Mouse (Mus musculus) MEL (cell line): ENCODE measurements around the gene Ptprn2. TPM values are rescaled to one million over a fixed set of nuclear protein-coding genes. Genes with fewer than 3 reads are reported as not detected.

Source experiments
- DNase-seq: peaks from one replicate; pipeline ENCODE4 v3.0.0; 2011; ENCODE audit warnings: low read depth, low spot score
- H3K27ac ChIP-seq: 2 replicates; pipeline ENCODE4 v1.5.1; 2012; ENCODE audit warnings: low read depth, mild to moderate bottlenecking, control low read depth, low read length, moderate library complexity; ENCODE audit not compliant: control insufficient read depth
- H3K27me3 ChIP-seq, 2 experiments: fragments of 150-350 bp in 1 of 2; sonication (generic) in 1 of 2; 2 replicates each; pipeline ENCODE4 v1.6.1; 2012; ENCODE audit warnings: low read length in 2 of 2, mild to moderate bottlenecking in 2 of 2, improper control_type of control experiment in 1 of 2, moderate library complexity in 1 of 2; ENCODE audit not compliant: insufficient read depth in 2 of 2, control insufficient read depth in 1 of 2
- H3K36me3 ChIP-seq, 2 experiments: 2 replicates each; pipeline ENCODE4 v1.6.1; 2012 to 2014; ENCODE audit warnings: low read length in 2 of 2, improper control_type of control experiment in 1 of 2, inconsistent platforms in 1 of 2, mild to moderate bottlenecking in 1 of 2; ENCODE audit not compliant: insufficient read depth in 2 of 2, control insufficient read depth in 1 of 2
- H3K4me1 ChIP-seq, 2 experiments: fragments of 150-350 bp in 1 of 2; sonication (generic) in 1 of 2; 2 replicates each; pipeline ENCODE4 v1.6.1; 2012; ENCODE audit warnings: low read length in 2 of 2, improper control_type of control experiment in 1 of 2, mild to moderate bottlenecking in 1 of 2; ENCODE audit not compliant: insufficient read depth in 2 of 2, control insufficient read depth in 1 of 2
- H3K4me3 ChIP-seq, 2 experiments: fragments of 150-350 bp in 1 of 2; sonication (generic) in 1 of 2; 2 replicates each; pipeline ENCODE4 v1.5.1; 2012; ENCODE audit warnings: low read depth in 2 of 2, low read length in 2 of 2, mild to moderate bottlenecking in 2 of 2, moderate library complexity in 2 of 2, control low read depth in 1 of 2, improper control_type of control experiment in 1 of 2; ENCODE audit not compliant: control insufficient read depth in 1 of 2, insufficient read depth in 1 of 2
- H3K79me2 ChIP-seq: 2 replicates; pipeline ENCODE4 v1.6.1; 2012; ENCODE audit warnings: mild to moderate bottlenecking, low read length, moderate library complexity; ENCODE audit not compliant: control insufficient read depth, poor library complexity, insufficient read depth
- H3K9ac ChIP-seq: 2 replicates; pipeline ENCODE4 v1.6.1; 2012; ENCODE audit warnings: low read depth, mild to moderate bottlenecking, control low read depth, low read length, moderate library complexity; ENCODE audit not compliant: control insufficient read depth, poor library complexity, severe bottlenecking
- H3K9me3 ChIP-seq: fragments of 150-350 bp; sonication (generic); replicated peaks from 2 replicates; pipeline ENCODE4 v1.6.1; 2012; ENCODE audit warnings: mild to moderate bottlenecking, low read length, improper control_type of control experiment, moderate library complexity; ENCODE audit not compliant: insufficient read depth
- BHLHE40 ChIP-seq: IDR thresholded peaks from 2 replicates; pipeline ENCODE4 v1.6.1; 2012; ENCODE audit warnings: low read depth, mild to moderate bottlenecking, inconsistent platforms, low read length, improper control_type of control experiment, borderline replicate concordance
- CHD1 ChIP-seq: IDR thresholded peaks from 2 replicates; pipeline ENCODE4 v1.6.1; 2012; ENCODE audit warnings: low read depth, mild to moderate bottlenecking, inconsistent platforms, low read length, improper control_type of control experiment
- CHD2 ChIP-seq: IDR thresholded peaks from 2 replicates; pipeline ENCODE4 v1.6.1; 2011; ENCODE audit warnings: low read length, improper control_type of control experiment
- E2F4 ChIP-seq: IDR thresholded peaks from 2 replicates; pipeline ENCODE4 v1.6.1; 2011; ENCODE audit warnings: low read depth, low read length, improper control_type of control experiment, borderline replicate concordance
- ELF1 ChIP-seq: IDR thresholded peaks from 2 replicates; pipeline ENCODE4 v1.6.1; 2014; ENCODE audit warnings: low read depth, mild to moderate bottlenecking, inconsistent platforms, low read length, improper control_type of control experiment, moderate library complexity
- GATA1 ChIP-seq: IDR thresholded peaks from 2 replicates; pipeline ENCODE4 v1.6.1; 2011; ENCODE audit warnings: low read depth, low read length, improper control_type of control experiment
- HCFC1 ChIP-seq: IDR thresholded peaks from 2 replicates; pipeline ENCODE4 v1.6.1; 2012; ENCODE audit warnings: low read depth, mild to moderate bottlenecking, inconsistent platforms, low read length, improper control_type of control experiment, moderate library complexity
- KAT2A ChIP-seq: conservative IDR thresholded peaks from 2 replicates; pipeline ENCODE4 v1.6.1; 2012; ENCODE audit warnings: low read depth, low read length, improper control_type of control experiment, inconsistent platforms
- MAFK ChIP-seq: IDR thresholded peaks from 2 replicates; pipeline ENCODE4 v1.6.1; 2011; ENCODE audit warnings: low read depth, mild to moderate bottlenecking, low read length, improper control_type of control experiment, borderline replicate concordance
- MAX ChIP-seq: IDR thresholded peaks from 2 replicates; pipeline ENCODE4 v1.6.1; 2011; ENCODE audit warnings: low read length, improper control_type of control experiment
- POLR2AphosphoS5 ChIP-seq: IDR thresholded peaks from 2 replicates; pipeline ENCODE4 v1.6.1; 2012; ENCODE audit warnings: low read depth, borderline replicate concordance, mild to moderate bottlenecking, inconsistent platforms, low read length, moderate library complexity, mixed read lengths
- RAD21 ChIP-seq: IDR thresholded peaks from 2 replicates; pipeline ENCODE4 v1.6.1; 2011; ENCODE audit warnings: mild to moderate bottlenecking, low read depth, low read length, improper control_type of control experiment
- RCOR1 ChIP-seq: IDR thresholded peaks from 2 replicates; pipeline ENCODE4 v1.6.1; 2012; ENCODE audit warnings: low read depth, mild to moderate bottlenecking, inconsistent platforms, low read length, improper control_type of control experiment
- SIN3A ChIP-seq: IDR thresholded peaks from 2 replicates; pipeline ENCODE4 v1.6.1; 2012; ENCODE audit warnings: low read length, improper control_type of control experiment, inconsistent platforms
- SMC3 ChIP-seq: IDR thresholded peaks from 2 replicates; pipeline ENCODE4 v1.6.1; 2011; ENCODE audit warnings: low read depth, low read length, improper control_type of control experiment
- TAL1 ChIP-seq: IDR thresholded peaks from 2 replicates; pipeline ENCODE4 v1.6.1; 2012; ENCODE audit warnings: mild to moderate bottlenecking, inconsistent platforms, low read length, moderate library complexity, mixed read lengths
- TBP ChIP-seq: IDR thresholded peaks from 2 replicates; pipeline ENCODE4 v1.8.0; 2011; ENCODE audit warnings: low read depth, low read length, improper control_type of control experiment
- TCF12 ChIP-seq: IDR thresholded peaks from 2 replicates; pipeline ENCODE4 v1.6.1; 2014; ENCODE audit warnings: low read depth, mild to moderate bottlenecking, inconsistent platforms, low read length, improper control_type of control experiment, moderate library complexity
- UBTF ChIP-seq: IDR thresholded peaks from 2 replicates; pipeline ENCODE4 v1.6.1; 2012; ENCODE audit warnings: low read depth, mild to moderate bottlenecking, inconsistent platforms, low read length, improper control_type of control experiment, moderate library complexity, borderline replicate concordance; ENCODE audit not compliant: insufficient read depth
- USF1 ChIP-seq: IDR thresholded peaks from 2 replicates; pipeline ENCODE4 v1.6.1; 2014; ENCODE audit warnings: low read depth, mild to moderate bottlenecking, inconsistent platforms, low read length, improper control_type of control experiment, moderate library complexity
- ZKSCAN1 ChIP-seq: IDR thresholded peaks from 2 replicates; pipeline ENCODE4 v1.6.1; 2012; ENCODE audit warnings: low read depth, mild to moderate bottlenecking, inconsistent platforms, low read length, improper control_type of control experiment, moderate library complexity
- ZMIZ1 ChIP-seq: IDR thresholded peaks from 2 replicates; pipeline ENCODE4 v1.6.1; 2012; ENCODE audit warnings: low read depth, mild to moderate bottlenecking, inconsistent platforms, low read length, improper control_type of control experiment, moderate library complexity
- ZNF384 ChIP-seq: IDR thresholded peaks from 2 replicates; pipeline ENCODE4 v1.6.1; 2012; ENCODE audit warnings: low read depth, mild to moderate bottlenecking, inconsistent platforms, low read length, improper control_type of control experiment
- polyA plus RNA-seq, 2 experiments: library from polyadenylated mRNA; stranded (reverse) in 1 of 2; unstranded in 1 of 2; fragments of >175 nt in 1 of 2; fragments of >200 nt in 1 of 2; gene quantifications; 2 replicates each; pipeline versions ENCODE4 v1.2.1 to v1.2.4; 2012; ENCODE audit warnings: low replicate concordance in 2 of 2, low read depth in 1 of 2; ENCODE audit not compliant: insufficient read length in 2 of 2, insufficient read depth in 1 of 2, missing spikeins in 1 of 2
- total RNA-seq: library from RNA; depleted of rRNA; stranded (reverse); fragments of 300-350 nt; gene quantifications from 2 replicates; pipeline ENCODE4 v1.2.3, GENCODE M21; 2012

Gene Ptprn2
- total and polyA plus RNA-seq, 3 experiments, result not detected

- H3K36me3 ChIP-seq, result no peaks in the 10 kb centered on the region
- H3K9me3 ChIP-seq, result no peaks in the 10 kb centered on the region
- no peak overlapping the region for H3K9ac ChIP-seq
- H3K4me1 ChIP-seq, result no peaks in the 10 kb centered on the region
- no peak overlapping the region for H3K4me3 ChIP-seq
- no peak for DNase-seq
- no peaks in the 10 kb centered on the region for H3K79me2 ChIP-seq
- H3K27ac ChIP-seq, result no peak overlapping the region
- no peaks in the 10 kb centered on the region for H3K27me3 ChIP-seq
- TF ChIP-seq CHD1 (no peak), USF1 (no peak), CHD2 (no peak), BHLHE40 (no peak), RAD21 (no peak), ZMIZ1 (no peak), UBTF (no peak), POLR2AphosphoS5 (no peak), TAL1 (no peak), MAFK (no peak), SMC3 (no peak)
These were observed 114.0 kb downstream of the Ptprn2 start for GRCm38 (mm10) chr12:116599537-116599936.

- no peaks in the 10 kb centered on the region for H3K9me3 ChIP-seq
- H3K4me1 ChIP-seq, result no peaks in the 10 kb centered on the region
- H3K27me3 ChIP-seq, result no peaks in the 10 kb centered on the region
- H3K36me3 ChIP-seq, result no peaks in the 10 kb centered on the region
- no peak overlapping the region for H3K27ac ChIP-seq
- no peak overlapping the region for H3K4me3 ChIP-seq
- TF ChIP-seq ELF1 (no peak), HCFC1 (no peak), MAX (no peak), SIN3A (no peak), RCOR1 (no peak), ZMIZ1 (no peak), RAD21 (no peak), TBP (no peak), E2F4 (no peak), ZNF384 (no peak), TCF12 (no peak), GATA1 (no peak), KAT2A (no peak), SMC3 (no peak), ZKSCAN1 (no peak)
- TF ChIP-seq, all 39 proteins: peak for 0
- DNase-seq, result no peak
- Histone ChIP-seq H3K79me2 (no peaks in the 10 kb centered on the region), H3K9ac (no peak overlapping the region)
These were observed 114.5 kb downstream of the Ptprn2 start for GRCm38 (mm10) chr12:116600054-116600453.
